Mouse (Mus musculus): Measurements from ENCODE around the gene Lancl1. TPM values are rescaled to one million over a fixed set of nuclear protein-coding genes. Genes with fewer than 3 reads are reported as not detected.
A peak's percentile ranks its signal among the peaks of the same experiment; 100 is the strongest.

Gene Lancl1
- total RNA-seq, 2 experiments from 2014 or later = 31.4 to 37.4 TPM

DNA sequence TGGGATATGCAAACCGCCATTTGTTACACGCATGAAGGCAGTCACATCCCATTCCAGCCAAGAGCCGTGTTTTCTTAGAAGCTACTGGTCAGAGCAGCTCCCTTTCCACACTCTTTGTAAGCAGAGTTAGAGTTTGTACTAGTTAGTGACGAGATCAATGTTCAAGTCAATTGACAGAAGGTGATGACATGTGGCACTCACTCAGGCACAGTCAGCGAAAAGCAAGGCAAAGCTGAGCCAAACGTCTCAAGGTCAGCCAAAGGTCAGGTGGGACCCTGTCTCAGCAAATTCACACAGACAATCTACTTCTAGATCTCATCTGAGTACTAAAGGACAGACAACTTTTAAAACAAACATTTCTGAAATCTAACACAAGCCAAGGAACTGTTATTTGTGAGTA is 36.4 kb downstream of the Lancl1 start:
- intact Hi-C loops (cut with DNase I) = no loop called here
- Histone ChIP-seq H3K4me3 (no peak overlapping the region), H3K27ac (no peak overlapping the region)
- TF ChIP-seq CTCF (IDR thresholded peaks at IDR 0.05) = no peak
- DNase-seq = no peak

DNA sequence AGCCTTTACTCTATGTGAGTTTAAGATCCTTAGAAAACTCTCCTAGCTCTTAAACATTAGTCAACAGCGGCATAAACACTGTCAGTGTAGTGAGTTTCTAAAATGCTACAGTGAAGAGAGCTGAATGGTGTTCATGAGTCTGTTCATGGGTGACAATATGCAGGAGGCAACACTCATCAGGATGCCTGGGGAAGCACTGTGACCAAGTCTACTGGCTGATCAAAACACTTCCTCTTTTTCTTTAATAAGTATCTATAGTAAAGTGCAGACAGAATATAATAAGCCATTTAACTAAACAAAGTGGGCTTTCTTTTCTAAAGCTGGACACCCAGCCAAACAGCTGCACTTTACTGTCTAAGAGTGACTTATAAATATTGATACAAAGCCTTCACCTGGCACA is 37.3 kb downstream of the Lancl1 start:
- no peak for TF ChIP-seq CTCF (IDR thresholded peaks at IDR 0.05)
- Histone ChIP-seq H3K27ac (no peak overlapping the region), H3K4me3 (no peak overlapping the region)
- no peak for DNase-seq
- intact Hi-C loops (cut with DNase I) = no loop called here

DNA sequence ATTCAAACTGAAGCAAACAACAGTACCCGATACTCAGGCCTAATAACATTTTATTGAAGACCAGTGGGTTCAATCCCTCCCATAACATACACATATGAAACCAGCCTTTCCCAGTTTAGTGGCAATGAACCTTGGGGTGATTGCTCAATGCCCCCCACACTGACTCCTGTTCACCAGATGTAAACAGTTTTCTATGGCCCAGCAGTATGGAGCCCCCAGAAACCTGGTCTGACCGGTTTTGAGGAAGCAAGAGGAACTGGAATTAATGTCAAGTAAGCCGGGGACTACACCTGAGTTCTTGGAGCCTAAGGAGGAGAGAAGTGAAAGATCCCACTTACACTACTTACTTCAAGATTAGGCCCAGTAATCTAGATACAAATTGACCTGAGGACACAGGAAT is 38.2 kb downstream of the Lancl1 start:
- no peak for DNase-seq
- no peak for TF ChIP-seq CTCF (IDR thresholded peaks at IDR 0.05)
- Histone ChIP-seq H3K27ac (no peak overlapping the region), H3K4me3 (no peak overlapping the region)
- intact Hi-C loops (cut with DNase I) = no loop called here

DNA sequence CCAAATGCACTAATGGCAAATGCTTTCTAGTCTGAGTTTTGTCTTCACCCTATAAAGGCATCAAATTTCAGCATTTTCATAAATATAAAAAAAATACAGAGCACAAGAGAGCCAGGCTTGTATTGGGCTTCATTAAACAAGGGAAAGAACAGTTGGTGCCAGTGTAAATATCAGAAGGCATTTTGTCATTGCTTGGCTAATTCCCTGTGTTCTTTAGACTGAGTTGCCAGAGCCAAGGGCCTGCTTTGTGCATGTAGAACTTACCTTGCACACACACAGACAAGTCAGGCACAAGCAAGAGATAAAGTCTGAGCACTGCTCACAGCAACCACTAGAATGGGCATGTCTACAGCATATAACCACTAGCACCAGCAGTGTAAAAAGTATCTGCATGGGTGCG is 40.1 kb downstream of the Lancl1 start:
- DNase-seq = no peak
- TF ChIP-seq CTCF (IDR thresholded peaks at IDR 0.05) = no peak
- Histone ChIP-seq H3K27ac (no peak overlapping the region), H3K4me3 (no peak overlapping the region)
- intact Hi-C loops (cut with DNase I) = no loop called here

DNA sequence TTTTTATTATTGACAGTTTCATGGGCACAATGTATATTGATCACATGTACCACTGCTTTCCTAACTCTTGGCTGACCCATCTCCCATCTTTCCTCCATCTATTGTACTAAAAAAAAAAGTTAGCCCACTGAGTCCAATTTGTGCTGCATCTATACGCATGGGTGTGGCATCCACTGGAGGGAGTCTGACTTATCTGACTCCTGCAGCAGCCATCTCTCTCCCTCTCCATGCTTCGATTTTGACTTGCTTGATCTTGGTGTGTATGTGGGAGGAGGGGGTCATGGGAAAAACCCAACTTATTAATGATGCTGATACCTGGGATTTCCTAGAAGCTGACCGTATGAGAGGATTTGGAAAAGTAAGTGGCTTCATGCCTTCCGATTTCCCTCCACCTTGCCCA is 40.5 kb downstream of the Lancl1 start:
- intact Hi-C loops (cut with DNase I) = no loop called here

DNA sequence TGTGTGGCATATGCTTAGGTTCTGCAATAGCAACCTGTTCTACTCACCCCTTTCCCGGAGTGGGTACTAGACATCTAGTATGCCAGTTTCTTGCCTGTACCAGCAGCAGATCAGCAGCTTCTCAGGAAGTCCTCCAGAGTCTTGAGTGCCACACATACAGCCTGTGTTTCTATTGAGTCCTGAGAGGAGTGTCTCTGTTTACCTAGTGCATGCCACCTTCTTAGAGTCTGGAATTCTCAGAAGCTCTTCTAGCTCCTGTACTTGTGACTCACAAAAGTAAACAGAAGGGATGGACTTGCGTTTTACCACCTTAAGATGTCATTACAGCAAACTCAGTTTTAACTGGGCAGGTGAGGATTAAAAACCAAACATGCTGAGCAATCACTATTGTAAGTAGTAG is 41.9 kb downstream of the Lancl1 start:
- no peak overlapping the region for H3K4me3 ChIP-seq
- intact Hi-C loops (cut with DNase I) = no loop called here
- no peak for DNase-seq
- TF ChIP-seq CTCF (IDR thresholded peaks at IDR 0.05) = no peak
- no peak overlapping the region for H3K27ac ChIP-seq

More for the DNA sequence above, 40.5 kb downstream of the Lancl1 start:
- H3K4me3 ChIP-seq = no peak overlapping the region
- no peak overlapping the region for H3K27ac ChIP-seq
- no peak for TF ChIP-seq CTCF (IDR thresholded peaks at IDR 0.05)
- DNase-seq = no peak

DNA sequence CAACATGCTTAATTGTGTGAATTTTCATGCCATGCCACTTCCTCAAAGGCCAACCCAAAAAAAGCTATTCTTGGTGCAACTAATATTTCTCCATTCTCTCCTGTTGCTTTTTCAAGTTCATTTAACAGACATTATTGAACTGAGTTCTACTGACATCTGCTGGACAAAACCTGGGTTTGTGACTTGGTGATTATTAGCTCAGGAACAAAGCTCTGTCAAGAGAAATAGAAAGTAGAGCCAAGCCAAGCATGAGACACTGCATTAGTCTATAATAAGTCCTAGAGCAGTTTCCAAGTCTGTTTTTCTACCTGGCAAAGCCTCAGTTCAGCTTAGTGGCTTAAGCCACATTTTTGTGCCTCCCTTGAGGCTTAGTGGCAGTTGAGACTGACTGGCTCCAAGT is 45.9 kb downstream of the Lancl1 start:
- DNase-seq = no peak
- peak overlapping the region; percentile 49 for H3K27ac ChIP-seq
- intact Hi-C loops (cut with DNase I) = loop anchor here (1.0 kb wide), 1 partner anchor 96 kb away; no protein-coding TSS in a partner anchor
- H3K4me3 ChIP-seq = no peak overlapping the region
- TF ChIP-seq CTCF (IDR thresholded peaks at IDR 0.05) = peak; percentile 73

DNA sequence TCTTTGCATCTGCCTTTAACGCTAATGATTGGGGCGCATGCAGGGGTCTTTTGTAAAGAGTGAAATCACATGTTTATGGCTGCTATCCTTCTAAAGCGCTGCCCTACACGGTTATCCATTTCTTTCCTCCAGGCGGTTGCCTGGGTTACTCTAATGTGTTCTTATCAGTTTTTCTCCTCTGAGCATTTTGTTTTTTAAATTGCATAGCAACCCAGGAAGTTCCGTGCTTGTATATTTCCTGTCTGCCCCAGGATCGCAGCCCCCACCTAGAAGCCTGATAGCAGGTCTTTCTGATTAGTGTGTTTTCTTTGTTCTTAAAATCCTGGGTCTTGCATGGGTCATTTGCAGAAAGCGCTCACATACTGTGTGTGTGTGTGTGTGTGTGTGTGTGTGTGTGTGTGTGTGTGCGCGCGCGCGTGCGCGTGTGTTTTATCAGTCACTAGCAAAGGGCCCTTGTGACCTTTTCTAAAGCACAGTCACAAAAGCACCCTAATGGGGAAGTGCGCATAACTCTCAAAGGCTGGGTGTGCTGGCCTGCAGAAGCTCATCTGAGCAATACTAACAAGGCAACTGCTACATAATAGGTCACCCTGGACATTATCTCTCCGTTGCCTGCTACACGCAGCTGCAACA is 51.0 kb downstream of the Lancl1 start:
- intact Hi-C loops (cut with DNase I) = no loop called here
- no peak for DNase-seq
- no peak for TF ChIP-seq CTCF (IDR thresholded peaks at IDR 0.05)
- no peak overlapping the region for H3K4me3 ChIP-seq
- no peak overlapping the region for H3K27ac ChIP-seq

DNA sequence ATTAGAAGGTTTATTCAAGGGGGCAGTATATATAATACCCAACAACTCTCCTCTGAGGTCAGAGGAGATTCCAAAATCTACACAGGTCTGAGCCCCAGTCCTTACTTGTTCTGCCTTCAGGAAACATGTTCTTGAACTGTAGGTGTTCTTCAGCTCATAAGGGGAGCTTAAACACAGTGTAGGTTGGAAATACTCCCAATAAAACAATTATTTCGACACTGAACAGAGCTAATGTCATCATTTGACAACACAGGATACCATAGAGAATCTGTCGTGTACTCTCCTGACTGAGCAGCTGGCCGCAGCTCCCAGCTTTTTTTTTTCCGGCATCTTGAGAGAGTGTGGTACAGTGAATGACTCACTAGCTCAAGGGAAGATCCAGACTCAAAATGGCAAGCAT is 52.8 kb downstream of the Lancl1 start:
- Histone ChIP-seq H3K27ac (peak overlapping the region; percentile 87), H3K4me3 (no peak overlapping the region)
- DNase-seq = no peak
- intact Hi-C loops (cut with DNase I) = loop anchor here (2.0 kb wide), 1 partner anchor 41 kb away; the partner anchor contains the start of gene Myl1
- no peak for TF ChIP-seq CTCF (IDR thresholded peaks at IDR 0.05)

DNA sequence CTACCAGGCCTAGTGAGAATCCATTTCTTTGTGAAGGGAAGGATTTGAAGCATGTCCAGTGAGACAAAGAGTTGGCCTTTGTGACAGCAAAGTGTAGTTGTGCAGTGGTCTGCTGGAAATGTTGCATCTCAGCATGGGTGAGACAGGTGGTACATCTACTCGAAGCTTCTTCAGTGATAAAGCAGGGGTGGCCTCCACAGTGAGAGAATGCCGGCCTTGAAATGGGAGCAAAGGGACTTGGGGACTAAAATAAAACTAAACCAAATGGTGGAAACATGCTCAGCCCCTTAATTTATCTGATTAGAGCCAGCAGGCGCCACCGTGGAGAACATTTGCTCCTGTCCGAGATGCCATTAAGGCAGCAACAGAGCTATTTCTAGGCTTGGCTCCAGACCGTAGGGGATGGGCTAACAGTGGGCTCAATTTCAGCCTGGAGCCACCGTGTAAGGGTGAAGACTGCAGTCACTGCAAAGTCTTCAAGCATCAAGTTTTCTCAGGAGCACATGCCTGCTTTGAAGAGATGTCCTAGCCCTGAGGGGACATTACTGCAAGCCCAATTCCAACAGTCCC is 53.5 kb downstream of the Lancl1 start:
- H3K27ac ChIP-seq = peak overlapping the region; percentile 87
- intact Hi-C loops (cut with DNase I) = loop anchor here (2.0 kb wide), 1 partner anchor 40 kb away; the partner anchor contains the start of gene Myl1

DNA sequence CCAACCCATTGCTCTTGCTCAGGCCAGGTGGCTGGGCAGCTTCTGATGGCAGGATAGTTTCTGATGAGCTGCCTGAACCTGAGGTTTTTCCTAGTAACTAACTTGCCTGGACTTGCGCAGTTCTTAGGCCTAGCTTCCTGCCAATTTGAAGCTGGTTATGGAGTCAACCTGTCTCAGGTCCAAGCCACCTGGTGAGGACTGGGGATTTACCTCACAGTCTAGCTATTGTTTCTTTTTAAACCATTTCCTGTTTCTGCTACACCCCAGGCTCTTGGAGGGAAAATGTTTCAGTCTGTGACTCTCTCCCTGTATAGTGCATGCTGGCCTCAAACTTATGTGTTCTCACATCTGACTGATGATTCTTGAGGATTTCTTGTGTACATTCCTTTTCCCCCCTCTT is 58.5 kb downstream of the Lancl1 start:
- H3K27ac ChIP-seq = no peak overlapping the region
- intact Hi-C loops (cut with DNase I) = no loop called here
- no peak for DNase-seq
- no peak for TF ChIP-seq CTCF (IDR thresholded peaks at IDR 0.05)
- no peak overlapping the region for H3K4me3 ChIP-seq

More for the DNA sequence above, 53.5 kb downstream of the Lancl1 start:
- DNase-seq = peak; percentile 84
- peak overlapping the region; percentile 13; the same call in 1 of the 2 replicates for H3K4me3 ChIP-seq
- no peak for TF ChIP-seq CTCF (IDR thresholded peaks at IDR 0.05)

DNA sequence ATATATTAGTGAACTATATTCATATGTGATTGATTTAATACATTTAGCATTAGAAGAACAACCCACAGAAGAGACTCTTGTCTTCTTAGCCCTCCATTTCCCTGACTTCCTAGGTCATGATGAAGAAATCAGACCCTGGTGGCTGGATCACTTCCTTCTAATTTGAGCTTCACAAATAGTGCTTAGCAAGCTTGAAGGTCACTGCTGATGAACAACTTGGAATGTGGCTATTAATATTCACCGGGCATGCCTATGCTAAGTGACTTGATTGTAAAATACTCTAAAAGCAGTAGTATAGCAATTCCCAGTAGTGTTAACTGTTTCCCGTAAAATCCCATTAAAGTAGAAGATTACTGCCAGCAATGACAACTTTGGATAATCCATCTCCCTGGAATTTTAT is 63.2 kb downstream of the Lancl1 start:
- no peak for TF ChIP-seq CTCF (IDR thresholded peaks at IDR 0.05)
- intact Hi-C loops (cut with DNase I) = no loop called here
- Histone ChIP-seq H3K4me3 (no peak overlapping the region; the same call in 1 of the 2 replicates), H3K27ac (peak overlapping the region; percentile 81)
- no peak for DNase-seq

DNA sequence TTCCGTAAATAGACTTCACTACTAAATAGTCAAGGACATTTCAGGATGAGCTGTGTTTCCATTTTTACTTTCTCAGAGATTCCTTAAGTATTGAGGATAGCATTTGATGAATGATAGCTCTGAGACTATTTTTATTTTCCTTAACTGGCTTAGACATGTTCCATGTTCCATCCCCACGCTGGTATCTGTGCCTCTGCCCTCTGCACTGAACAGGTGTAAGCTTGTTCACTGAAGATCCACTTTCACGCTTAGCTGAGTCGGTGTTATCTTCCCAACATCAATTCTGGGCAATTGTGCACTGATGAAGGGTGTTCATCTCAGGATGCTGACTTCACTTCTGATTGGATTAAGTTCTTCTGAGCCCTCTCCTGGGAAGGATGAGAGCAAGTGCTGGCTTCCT is 73.8 kb downstream of the Lancl1 start:
- peak overlapping the region; percentile 84 for H3K27ac ChIP-seq
- no peak for TF ChIP-seq CTCF (IDR thresholded peaks at IDR 0.05)
- H3K4me3 ChIP-seq = no peak overlapping the region
- DNase-seq = peak; percentile 36
- intact Hi-C loops (cut with DNase I) = no loop called here

Data from gastrocnemius, adult 2 months (tissue).